Comparison of ENCODE assay signal across 8 mouse cellular contexts in the genomic region with DNA sequence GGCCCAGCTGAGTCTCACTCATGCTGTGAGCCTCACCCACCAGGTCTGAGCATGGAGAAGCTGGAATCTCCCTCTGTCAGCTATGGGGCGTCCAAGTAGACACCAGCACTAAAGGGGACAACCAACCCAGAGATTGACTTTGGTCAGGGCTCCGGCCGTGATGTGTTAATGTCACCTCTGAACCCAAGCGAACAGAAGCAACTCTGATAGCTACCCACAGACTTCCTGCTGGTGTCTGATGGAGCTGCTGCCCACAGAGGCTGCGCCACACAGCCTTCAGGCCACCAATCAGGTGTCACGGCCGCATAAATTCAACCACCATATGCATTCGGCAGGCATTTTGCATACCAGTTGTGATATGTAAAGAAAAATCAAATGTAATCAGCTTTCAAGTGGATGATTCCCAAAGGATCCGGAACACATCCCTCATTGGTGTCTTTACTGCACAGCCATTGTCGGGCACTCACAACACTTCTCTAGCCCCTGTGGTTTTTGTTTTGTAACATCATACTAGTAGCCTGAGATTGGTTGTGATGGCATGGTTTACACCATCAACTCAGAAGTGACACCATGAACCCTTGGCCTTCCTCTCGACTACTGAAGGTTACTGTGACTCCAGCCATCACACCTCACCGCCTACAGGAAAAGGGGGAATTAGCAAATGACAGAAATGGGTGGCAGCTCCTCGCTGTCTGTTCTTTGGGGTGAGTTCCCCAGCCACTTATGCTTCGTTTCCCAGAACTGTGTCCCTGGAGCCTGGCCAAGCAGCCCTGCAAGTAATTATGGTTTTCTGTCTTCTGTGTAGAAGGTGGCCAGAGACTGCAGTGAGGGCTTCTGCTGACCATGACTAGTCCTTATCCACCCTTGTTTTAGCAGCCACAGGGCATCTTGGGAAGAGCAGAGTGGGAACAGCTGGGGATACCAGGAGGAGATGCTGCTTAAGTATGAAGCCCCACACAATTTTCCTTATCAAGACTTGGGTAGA.
A peak's percentile ranks its signal among the peaks of the same experiment; 100 is the strongest.
DNase-seq lines count a peak whose midpoint lies in the region; ATAC-seq lines count a peak whose summit lies in the region.

No protein-coding gene starts in this region.

- no peak for DNase-seq in heart, postnatal 25 days (ENCODE audit: low spot score)
- DNase-seq in testis, postnatal 10 days (ENCODE audit: low spot score): peak; percentile 70
- no peak for DNase-seq in testis, postnatal 14 days (ENCODE audit: low spot score)
- DNase-seq in thymus, postnatal 4 days: no peak
- no peak for DNase-seq in urinary bladder, postnatal 14 days (ENCODE audit: low spot score)

- peak overlapping the region; percentile 29 for H3K27ac ChIP-seq in heart, embryonic 12.5 days (ENCODE audit: poor library complexity, severe bottlenecking)
- H3K27ac ChIP-seq in liver, embryonic 12.5 days: peak overlapping the region; percentile 23; the same call in 1 of the 2 replicates

- H3K4me2 ChIP-seq in heart, embryonic 12.5 days: no peak overlapping the region
- H3K4me2 ChIP-seq in liver, embryonic 12.5 days: no peak overlapping the region

- H3K36me3 ChIP-seq in heart, embryonic 12.5 days: peaks cover 52% of the 10 kb centered on the region
- H3K36me3 ChIP-seq in liver, embryonic 12.5 days: peaks cover 25% of the 10 kb centered on the region

- no peaks in the 10 kb centered on the region for H3K9me3 ChIP-seq in heart, embryonic 12.5 days (replicated peaks)
- H3K9me3 ChIP-seq in liver, embryonic 12.5 days (replicated peaks): no peaks in the 10 kb centered on the region

- 79% methylated on average over 14 of the region's 14 CpGs for WGBS in heart, embryonic 12.5 days
- WGBS in liver, embryonic 12.5 days (ENCODE audit: insufficient replicate concordance): 57% methylated on average over 14 of the region's 14 CpGs

- no peak overlapping the region for H3K4me3 ChIP-seq in heart, embryonic 12.5 days
- H3K4me3 ChIP-seq in liver, embryonic 12.5 days: no peak overlapping the region

- H3K4me1 ChIP-seq in heart, embryonic 12.5 days (replicated peaks): peaks cover 35% of the 10 kb centered on the region
- peaks cover 34% of the 10 kb centered on the region for H3K4me1 ChIP-seq in liver, embryonic 12.5 days

- H3K27me3 ChIP-seq in heart, embryonic 12.5 days (replicated peaks): no peaks in the 10 kb centered on the region
- no peaks in the 10 kb centered on the region for H3K27me3 ChIP-seq in liver, embryonic 12.5 days (replicated peaks)

- intact Hi-C loops in heart, postnatal 25 days (cut with DNase I): no loop called here

- H3K9ac ChIP-seq in heart, embryonic 12.5 days: no peak overlapping the region
- H3K9ac ChIP-seq in liver, embryonic 12.5 days: no peak overlapping the region

- ATAC-seq in heart, embryonic 12.5 days (ENCODE audit: insufficient number of reproducible peaks, low FRiP score): no peak
- no peak for ATAC-seq in liver, embryonic 12.5 days
- no peak for ATAC-seq in megakaryocyte-erythroid progenitor cell, adult 5-6 weeks (replicated peaks; ENCODE audit: low FRiP score, low TSS enrichment, poor library complexity, severe bottlenecking)
